Mouse (Mus musculus) stomach, embryonic 16.5 days (tissue): ENCODE data around the gene Cd2bp2. TPM values are rescaled to one million over a fixed set of nuclear protein-coding genes. Genes with fewer than 3 reads are reported as not detected.
A peak's percentile ranks its signal among the peaks of the same experiment; 100 is the strongest.

Experiments used
- ATAC-seq: fragments of 200-750 bp; cut with Nextera tagmentation; 2 replicates; pipeline ENCODE4 v1.8.0; 2017; ENCODE audit warnings: moderate number of reproducible peaks, moderate TSS enrichment; ENCODE audit not compliant: insufficient read depth, low FRiP score
- H3K27ac ChIP-seq: fragments of 300-500 bp; sonication (generic); 2 replicates; pipeline ENCODE4 v1.5.1; 2014; ENCODE audit warnings: low read length
- H3K27me3 ChIP-seq: fragments of 300-500 bp; sonication (generic); 2 replicates; pipeline ENCODE4 v1.6.1; 2014; ENCODE audit warnings: low read length, control low read depth, mixed read lengths; ENCODE audit not compliant: control insufficient read depth, insufficient read depth
- H3K36me3 ChIP-seq: fragments of 300-500 bp; sonication (generic); 2 replicates; pipeline ENCODE4 v1.6.1; 2014; ENCODE audit warnings: low read length; ENCODE audit not compliant: control insufficient read depth, insufficient read depth
- H3K4me1 ChIP-seq: fragments of 300-500 bp; sonication (generic); 2 replicates; pipeline ENCODE4 v1.6.1; 2014; ENCODE audit warnings: low read length, control low read depth, mixed read lengths; ENCODE audit not compliant: control insufficient read depth, insufficient read depth
- H3K4me2 ChIP-seq: fragments of 300-500 bp; sonication (generic); 2 replicates; pipeline ENCODE4 v1.6.1; 2014; ENCODE audit warnings: low read depth, low read length, mixed read lengths
- H3K4me3 ChIP-seq: fragments of 300-500 bp; sonication (generic); replicated peaks from 2 replicates; pipeline ENCODE4 v1.5.1; 2014; ENCODE audit warnings: mild to moderate bottlenecking, low read length
- H3K9ac ChIP-seq: fragments of 300-500 bp; sonication (generic); 2 replicates; pipeline ENCODE4 v1.6.1; 2014; ENCODE audit warnings: low read length
- H3K9me3 ChIP-seq: fragments of 300-500 bp; sonication (generic); replicated peaks from 2 replicates; pipeline ENCODE4 v1.6.1; 2016; ENCODE audit warnings: low read length, control low read depth; ENCODE audit not compliant: control insufficient read depth
- WGBS: fragments of 180-500 bp; shearing (Covaris S2); extraction: QIAGEN DNeasy Blood & Tissue Kit; methylation state at CpG from one replicate; pipeline ENCODE4 v1.1.7; 2014; 5-methylcytosine and 5-hydroxymethylcytosine counted together
- polyA plus RNA-seq: library from polyadenylated mRNA; unstranded; fragments of >200 nt; fragmentation: Nextera tagmentation; extraction: Ambion mirVana; gene quantifications from 2 replicates; pipeline ENCODE4 v1.2.1, GENCODE M21; 2015

The Cd2bp2 gene
- polyA plus RNA-seq, 1 experiment from 2014 or later = 47.7 TPM

GRCm38 (mm10) chr7:127194633-127195029, 1.2 kb downstream of the Cd2bp2 start:
- 66% methylated on average over 7 of the region's 7 CpGs for WGBS
- H3K27ac ChIP-seq = peak overlapping the region; percentile 93; the same call in 1 of the 2 replicates
- H3K27me3 ChIP-seq = no peaks in the 10 kb centered on the region
- no peaks in the 10 kb centered on the region for H3K9me3 ChIP-seq
- peaks cover 24% of the 10 kb centered on the region for H3K36me3 ChIP-seq
- peaks cover 23% of the 10 kb centered on the region for H3K4me1 ChIP-seq
- peak overlapping the region; percentile 86 for H3K9ac ChIP-seq
- ATAC-seq = no peak
- peak overlapping the region; percentile 91 for H3K4me3 ChIP-seq
- peak overlapping the region; percentile 93 for H3K4me2 ChIP-seq

GRCm38 (mm10) chr7:127194011-127194632, 1.7 kb downstream of the Cd2bp2 start:
- Histone ChIP-seq H3K27ac (no peak overlapping the region), H3K9ac (peak overlapping the region; percentile 86; the same call in 1 of the 2 replicates), H3K4me1 (peaks cover 23% of the 10 kb centered on the region), H3K9me3 (no peaks in the 10 kb centered on the region), H3K27me3 (no peaks in the 10 kb centered on the region), H3K4me3 (no peak overlapping the region; the same call in 1 of the 2 replicates), H3K4me2 (peak overlapping the region; percentile 93; the same call in 1 of the 2 replicates), H3K36me3 (peaks cover 22% of the 10 kb centered on the region)
- 87% methylated on average over 17 of the region's 17 CpGs for WGBS
- ATAC-seq = no peak

DNA sequence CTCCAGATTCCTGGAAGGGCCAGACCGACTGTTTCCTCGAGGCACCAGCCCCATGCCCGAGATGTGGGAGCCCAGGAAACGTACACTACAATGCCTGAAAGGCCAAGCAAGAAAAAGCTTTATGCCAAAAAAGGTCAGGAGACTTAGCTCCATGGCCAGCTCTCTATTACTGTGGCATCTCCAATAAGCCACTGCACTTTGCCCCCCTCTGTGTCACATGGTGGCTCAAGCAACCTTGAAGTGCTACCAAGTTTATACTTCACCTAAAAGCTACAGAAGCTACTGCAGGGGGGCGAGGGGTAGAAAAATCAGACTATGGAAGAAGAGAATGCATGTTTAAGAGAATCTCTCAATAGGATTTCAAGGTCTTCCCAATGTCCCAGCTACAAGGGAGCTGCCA, 2.9 kb downstream of the Cd2bp2 start:
- Histone ChIP-seq H3K4me2 (no peak overlapping the region), H3K27me3 (no peaks in the 10 kb centered on the region), H3K36me3 (peaks cover 14% of the 10 kb centered on the region), H3K4me3 (no peak overlapping the region), H3K4me1 (peaks cover 23% of the 10 kb centered on the region), H3K9ac (no peak overlapping the region), H3K9me3 (no peaks in the 10 kb centered on the region), H3K27ac (no peak overlapping the region)
- WGBS = 93% methylated on average over 5 of the region's 5 CpGs
- no peak for ATAC-seq

GRCm38 (mm10) chr7:127190672-127191071, 5.2 kb downstream of the Cd2bp2 start:
- Histone ChIP-seq H3K4me3 (no peak overlapping the region), H3K4me1 (peaks cover 14% of the 10 kb centered on the region), H3K9ac (no peak overlapping the region), H3K4me2 (no peak overlapping the region), H3K27ac (no peak overlapping the region), H3K36me3 (peaks cover 14% of the 10 kb centered on the region), H3K27me3 (no peaks in the 10 kb centered on the region), H3K9me3 (no peaks in the 10 kb centered on the region)
- ATAC-seq = no peak
- 78% methylated on average over 6 of the region's 6 CpGs for WGBS

DNA sequence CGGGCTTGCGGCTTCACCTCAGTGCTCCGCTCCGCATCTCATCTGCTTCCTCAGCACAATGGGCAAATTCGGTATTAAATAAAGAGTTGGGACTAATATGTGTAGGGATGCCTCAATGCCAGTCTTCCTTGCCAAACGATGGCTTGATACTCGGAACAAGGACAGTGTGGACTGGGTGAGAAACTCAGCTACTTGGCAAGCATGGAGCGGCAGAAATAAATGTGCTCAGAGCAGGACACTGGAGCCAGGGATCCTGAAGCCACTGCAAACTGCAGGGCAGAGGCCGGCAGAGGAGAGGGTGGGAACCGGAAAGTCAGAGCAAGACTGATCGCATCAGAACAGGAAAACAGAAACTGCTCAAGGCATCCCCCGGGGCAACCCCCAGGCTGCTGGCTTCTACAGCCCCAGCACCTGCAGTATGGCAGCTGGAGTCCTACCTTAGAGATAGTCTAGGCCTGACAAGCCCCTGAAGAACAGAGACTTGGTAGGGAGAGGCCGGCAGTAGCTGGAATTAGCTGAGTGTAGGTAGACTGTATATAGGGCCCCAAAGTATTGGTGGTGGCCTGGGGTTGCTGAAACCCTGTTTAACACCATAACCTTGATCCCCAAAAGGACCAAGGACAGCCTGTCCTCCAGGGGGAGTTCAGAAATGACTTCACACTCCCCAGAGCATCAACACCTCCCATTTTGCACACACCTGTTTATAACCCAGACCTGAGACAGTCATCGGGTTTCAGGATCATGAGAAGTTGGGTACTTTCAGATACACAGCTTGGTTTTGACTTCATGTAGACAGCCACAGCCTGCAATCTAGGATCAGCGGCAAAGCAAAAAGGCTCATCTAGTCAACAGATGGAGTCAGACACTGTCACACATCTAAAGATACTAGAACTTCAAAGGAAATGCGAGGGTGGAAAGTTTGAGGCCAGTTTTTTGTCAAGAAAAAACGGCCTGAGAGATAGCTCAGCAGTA, 7.3 kb downstream of the Cd2bp2 start:
- no peaks in the 10 kb centered on the region for H3K9me3 ChIP-seq
- ATAC-seq = no peak
- no peaks in the 10 kb centered on the region for H3K27me3 ChIP-seq
- no peak overlapping the region for H3K4me2 ChIP-seq
- no peak overlapping the region for H3K27ac ChIP-seq
- no peak overlapping the region for H3K9ac ChIP-seq
- H3K4me1 ChIP-seq = no peaks in the 10 kb centered on the region
- no peak overlapping the region for H3K4me3 ChIP-seq
- 79% methylated on average over 17 of the region's 17 CpGs for WGBS
- peaks cover 8% of the 10 kb centered on the region; the same call in 1 of the 2 replicates for H3K36me3 ChIP-seq

DNA sequence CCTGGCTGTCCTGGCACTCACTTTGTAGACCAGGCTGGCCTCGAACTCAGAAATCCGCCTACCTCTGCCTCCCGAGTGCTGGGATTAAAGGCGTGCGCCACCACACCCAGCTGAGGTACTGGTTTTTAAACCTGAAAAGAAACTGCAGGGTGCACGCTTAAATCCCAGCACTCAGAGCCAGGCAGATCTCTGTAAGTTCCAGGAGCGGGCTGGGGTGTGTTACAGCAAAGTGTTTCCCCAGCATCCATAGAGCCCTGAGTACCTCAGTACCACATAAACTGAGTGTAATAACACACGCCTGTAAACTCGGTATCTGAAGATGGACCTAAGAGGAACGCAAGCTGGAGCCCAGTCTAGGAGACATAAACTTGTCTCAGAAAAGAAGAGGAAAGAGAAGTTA, 8.5 kb downstream of the Cd2bp2 start:
- 70% methylated on average over 10 of the region's 10 CpGs for WGBS
- no peak for ATAC-seq
- no peak overlapping the region for H3K9ac ChIP-seq

GRCm38 (mm10) chr7:127185601-127186000, 10.2 kb downstream of the Cd2bp2 start:
- no peaks in the 10 kb centered on the region for H3K9me3 ChIP-seq
- no peak overlapping the region for H3K27ac ChIP-seq
- no peak overlapping the region for H3K4me2 ChIP-seq
- 61% methylated on average over 3 of the region's 3 CpGs for WGBS
- no peak overlapping the region for H3K9ac ChIP-seq
- no peak for ATAC-seq
- H3K36me3 ChIP-seq = no peaks in the 10 kb centered on the region
- no peaks in the 10 kb centered on the region for H3K27me3 ChIP-seq
- no peaks in the 10 kb centered on the region for H3K4me1 ChIP-seq
- no peak overlapping the region for H3K4me3 ChIP-seq

More for the DNA sequence above, 8.5 kb downstream of the Cd2bp2 start:
- no peaks in the 10 kb centered on the region for H3K27me3 ChIP-seq
- H3K36me3 ChIP-seq = peaks cover 3% of the 10 kb centered on the region; the same call in 1 of the 2 replicates
- H3K9me3 ChIP-seq = no peaks in the 10 kb centered on the region
- no peaks in the 10 kb centered on the region for H3K4me1 ChIP-seq
- no peak overlapping the region for H3K4me2 ChIP-seq
- H3K4me3 ChIP-seq = no peak overlapping the region
- H3K27ac ChIP-seq = no peak overlapping the region

DNA sequence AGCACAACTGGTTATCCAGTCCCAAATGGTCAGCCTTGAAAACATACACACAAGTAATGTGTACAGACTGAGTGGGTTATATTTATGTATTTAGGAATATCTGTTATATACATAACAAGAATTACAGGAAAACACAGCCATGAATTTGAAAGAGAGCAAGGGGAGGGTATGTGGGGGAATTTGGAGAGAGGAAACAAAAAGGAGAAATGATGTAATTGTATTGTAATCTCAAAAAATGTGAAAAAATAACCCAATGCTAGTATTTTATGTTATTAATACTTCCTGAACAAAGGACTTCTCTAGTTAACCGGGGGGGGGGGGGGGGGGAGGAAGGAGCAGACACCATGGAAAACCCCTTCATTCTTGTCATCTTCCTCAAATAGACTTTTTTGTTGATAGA, 11.1 kb downstream of the Cd2bp2 start:
- Histone ChIP-seq H3K27me3 (no peaks in the 10 kb centered on the region), H3K4me3 (no peak overlapping the region), H3K4me1 (no peaks in the 10 kb centered on the region), H3K4me2 (no peak overlapping the region), H3K9ac (no peak overlapping the region), H3K9me3 (no peaks in the 10 kb centered on the region), H3K36me3 (no peaks in the 10 kb centered on the region), H3K27ac (no peak overlapping the region)
- 25% methylated on average over 1 of the region's 1 CpGs for WGBS
- no peak for ATAC-seq

GRCm38 (mm10) chr7:127183828-127184227, 12.0 kb downstream of the Cd2bp2 start:
- WGBS = 71% methylated on average over 6 of the region's 6 CpGs
- ATAC-seq = no peak
- H3K9me3 ChIP-seq = no peaks in the 10 kb centered on the region
- H3K36me3 ChIP-seq = no peaks in the 10 kb centered on the region
- H3K27ac ChIP-seq = no peak overlapping the region
- no peak overlapping the region for H3K4me2 ChIP-seq
- no peaks in the 10 kb centered on the region for H3K27me3 ChIP-seq
- no peaks in the 10 kb centered on the region for H3K4me1 ChIP-seq
- no peak overlapping the region for H3K9ac ChIP-seq
- no peak overlapping the region for H3K4me3 ChIP-seq
